ENCODE assay signal across 17 mouse cellular contexts in genomic region chr14:54232143-54232542, GRCm38 (mm10). TPM values are rescaled to one million over a fixed set of nuclear protein-coding genes. Genes with fewer than 3 reads are reported as not detected.
DNase-seq lines count a peak whose midpoint lies in the region; ATAC-seq and TF ChIP-seq lines count a peak whose summit lies in the region.
"Had no signal": no experiment of that assay in that cellular context is flagged by ENCODE, and none has a peak within 500 bp of the region (broad histone marks: within the 10 kb centered on the region; RNA-seq: fewer than 3 reads in every experiment).

No protein-coding gene starts in this region.

- no peak for DNase-seq in forebrain, embryonic 14.5 days (ENCODE audit: low spot score)
- no peak for DNase-seq in liver
- DNase-seq in CH12.LX (ENCODE audit: extremely low read depth), result peak; percentile 35
- DNase-seq in cerebellum, postnatal 36 days, result no peak
- DNase-seq in right cerebral cortex, postnatal 25 days, result no peak
- DNase-seq: adrenal gland, postnatal 36 days; cerebellum, adult 8-10 months; kidney, adult 11 months; right cerebral cortex, postnatal 4 days had no signal

- in situ Hi-C loops in CH12.LX (cut with MboI; ENCODE audit: low pct_ligation_motif_present, low pct_unique_long_range_greater_than_20kb, low sequenced_read_pairs), result loop anchor here (5.0 to 10.0 kb wide), 2 partner anchors 203 to 415 kb away; partner anchors contain the start of gene Mmp14

- no peaks in the 10 kb centered on the region for H3K9me3 ChIP-seq in forebrain, embryonic 12.5 days
- no peaks in the 10 kb centered on the region for H3K9me3 ChIP-seq in forebrain, embryonic 14.5 days (replicated peaks; ENCODE audit: control insufficient read depth, low read length)
- no peaks in the 10 kb centered on the region for H3K9me3 ChIP-seq in liver, embryonic 16.5 days (replicated peaks; ENCODE audit: control insufficient read depth, low read length)
- H3K9me3 ChIP-seq in CH12.LX (replicated peaks; ENCODE audit: low read length), result no peaks in the 10 kb centered on the region
- H3K9me3 ChIP-seq: embryonic facial prominence, embryonic 12.5 days had no signal

- 0 out of 2 replicates have a peak, but pooled peaks cover 3% of the 10 kb centered on the region for H3K27me3 ChIP-seq in forebrain, embryonic 12.5 days
- H3K27me3 ChIP-seq in forebrain, embryonic 14.5 days (replicated peaks; ENCODE audit: control insufficient read depth, insufficient read depth, low read length), result no peaks in the 10 kb centered on the region
- no peaks in the 10 kb centered on the region for H3K27me3 ChIP-seq in liver, embryonic 16.5 days (ENCODE audit: control insufficient read depth, insufficient read depth, low read depth, low read length)
- H3K27me3 ChIP-seq in CH12.LX (replicated peaks), result no peaks in the 10 kb centered on the region
- H3K27me3 ChIP-seq: embryonic facial prominence, embryonic 12.5 days had no signal

- peaks cover 29% of the 10 kb centered on the region for H3K4me1 ChIP-seq in forebrain, embryonic 12.5 days
- H3K4me1 ChIP-seq in forebrain, embryonic 14.5 days (ENCODE audit: control insufficient read depth, insufficient read depth, low read length), result peaks cover 14% of the 10 kb centered on the region
- H3K4me1 ChIP-seq in liver, embryonic 16.5 days (ENCODE audit: control insufficient read depth, low read depth, low read length), result peaks cover 29% of the 10 kb centered on the region
- H3K4me1 ChIP-seq in CH12.LX (ENCODE audit: control insufficient read depth in 1 of 2, insufficient read depth in 2 of 2), result peaks cover 22 to 68% of the 10 kb centered on the region in 2 experiments

- TF ChIP-seq RAD21 in CH12.LX (IDR thresholded peaks at IDR 0.05; ENCODE audit: low read depth, low read length), result no peak

- no peak for TF ChIP-seq POLR2A in CH12.LX (IDR thresholded peaks at IDR 0.05; ENCODE audit: low read depth, low read length)

- no peak overlapping the region for H3K9ac ChIP-seq in forebrain, embryonic 12.5 days
- no peak overlapping the region for H3K9ac ChIP-seq in forebrain, embryonic 14.5 days (ENCODE audit: low read length)
- no peak overlapping the region for H3K9ac ChIP-seq in liver, embryonic 16.5 days (ENCODE audit: low read depth, low read length)
- no peak overlapping the region for H3K9ac ChIP-seq in CH12.LX (ENCODE audit: insufficient read depth, low read depth)
- H3K9ac ChIP-seq: embryonic facial prominence, embryonic 12.5 days had no signal

- WGBS in forebrain, embryonic 12.5 days, result 68% methylated on average over 9 of the region's 9 CpGs
- 46% methylated on average over 9 of the region's 9 CpGs for WGBS in forebrain, embryonic 14.5 days
- WGBS in liver, embryonic 16.5 days (ENCODE audit: insufficient replicate concordance), result 30% methylated on average over 9 of the region's 9 CpGs

- dilution Hi-C loops in CH12.LX (cut with MboI; ENCODE audit: extremely low pct_ligation_motif_present, extremely low pct_unique_long_range_greater_than_20kb, low sequenced_read_pairs), result no loop called here

- H3K27ac ChIP-seq in forebrain, embryonic 12.5 days, result peak overlapping the region; percentile 46; the same call in 1 of the 2 replicates
- H3K27ac ChIP-seq in forebrain, embryonic 14.5 days (ENCODE audit: low read depth, low read length), result no peak overlapping the region
- H3K27ac ChIP-seq in liver, embryonic 16.5 days (ENCODE audit: low read length), result no peak overlapping the region
- H3K27ac ChIP-seq in CH12.LX (ENCODE audit: insufficient read depth, low read depth), result peak overlapping the region; percentile 60

- no peak for TF ChIP-seq CTCF in CH12.LX (conservative IDR thresholded peaks at IDR 0.05 in 1 of 2, IDR thresholded peaks at IDR 0.05 in 1 of 2; ENCODE audit: low read depth in 2 of 2, low read length in 2 of 2)

- ATAC-seq in forebrain, embryonic 12.5 days (ENCODE audit: low FRiP score), result no peak
- no peak for ATAC-seq in forebrain, embryonic 14.5 days
- peak; percentile 17; the same call in 1 of the 2 replicates for ATAC-seq in liver, embryonic 16.5 days (ENCODE audit: low read depth)
- ATAC-seq in megakaryocyte progenitor cell, adult 5-6 weeks (replicated peaks; ENCODE audit: poor library complexity), result peak; percentile 19
- ATAC-seq: forebrain, embryonic 16.5 days had no signal

- H3K4me2 ChIP-seq in forebrain, embryonic 12.5 days, result no peak overlapping the region
- no peak overlapping the region for H3K4me2 ChIP-seq in forebrain, embryonic 14.5 days (ENCODE audit: low read length)
- no peak overlapping the region for H3K4me2 ChIP-seq in liver, embryonic 16.5 days (ENCODE audit: low read depth, low read length)
- no peak overlapping the region for H3K4me2 ChIP-seq in CH12.LX (ENCODE audit: insufficient read depth, low read depth, poor library complexity, severe bottlenecking)
- H3K4me2 ChIP-seq: embryonic facial prominence, embryonic 12.5 days had no signal

- no peaks in the 10 kb centered on the region for H3K79me2 ChIP-seq in CH12.LX (replicated peaks; ENCODE audit: control insufficient read depth, extremely low read depth, insufficient read depth, poor library complexity, severe bottlenecking)

- no peak overlapping the region for H3K4me3 ChIP-seq in forebrain, embryonic 12.5 days (replicated peaks)
- no peak overlapping the region for H3K4me3 ChIP-seq in forebrain, embryonic 14.5 days (ENCODE audit: low read depth, low read length)
- H3K4me3 ChIP-seq in liver, embryonic 16.5 days (ENCODE audit: low read depth, low read length), result no peak overlapping the region
- peak overlapping the region in 1 of 3 experiments; percentile 9 for H3K4me3 ChIP-seq in CH12.LX (replicated peaks in 1 of 3; ENCODE audit: low read depth in 2 of 3, low read length in 2 of 3, poor library complexity in 1 of 3)
- H3K4me3 ChIP-seq: embryonic facial prominence, embryonic 12.5 days had no signal

- peaks cover 18% of the 10 kb centered on the region for H3K36me3 ChIP-seq in forebrain, embryonic 12.5 days (replicated peaks)
- peaks cover 19% of the 10 kb centered on the region; the same call in 1 of the 2 replicates for H3K36me3 ChIP-seq in forebrain, embryonic 14.5 days (ENCODE audit: control insufficient read depth, insufficient read depth, low read length)
- peaks cover 5% of the 10 kb centered on the region for H3K36me3 ChIP-seq in liver, embryonic 16.5 days (ENCODE audit: control insufficient read depth, insufficient read depth)
- peaks cover 15 to 29% of the 10 kb centered on the region in 2 experiments for H3K36me3 ChIP-seq in CH12.LX (replicated peaks in 1 of 2; ENCODE audit: control insufficient read depth in 1 of 2, insufficient read depth in 1 of 2, low read length in 1 of 2)

- TF ChIP-seq EP300 in CH12.LX (IDR thresholded peaks at IDR 0.05; ENCODE audit: low read length), result no peak

TF ChIP-seq in CH12.LX, 34 proteins besides CTCF, POLR2A, EP300 and RAD21:
- TF ChIP-seq BHLHE40 (IDR thresholded peaks at IDR 0.05; ENCODE audit: low read depth, low read length), result 0 out of 2 replicates have a peak, but pooled peaks have one; percentile 19
- no peak for TF ChIP-seq ELF1 (IDR thresholded peaks at IDR 0.05; ENCODE audit: low read depth, low read length)
- no peak for TF ChIP-seq NELFE (IDR thresholded peaks at IDR 0.05; ENCODE audit: low read depth, low read length)

RNA-seq across cellular contexts. Expression of gene Dad1, which starts 21.8 kb away (rescaled TPM):
- 234 and 241 TPM in 2 replicates for polyA plus RNA-seq in forebrain, embryonic 12.5 days (2016; fragmentation: Nextera tagmentation; extraction: Ambion mirVana)
- 310 and 372 TPM in 2 replicates for polyA plus RNA-seq in forebrain, embryonic 14.5 days (2014; fragmentation: Nextera tagmentation; extraction: Ambion mirVana)
- polyA plus RNA-seq in liver, embryonic 16.5 days (2015; fragmentation: Nextera tagmentation; extraction: Ambion mirVana), result 205 and 226 TPM in 2 replicates
- total RNA-seq in CH12.LX (2012; rRNA removed), result 161 and 196 TPM in 2 replicates
- total RNA-seq in CH12.LX (2014; rRNA removed), result 192 and 279 TPM in 2 replicates
- polyA plus RNA-seq in CH12.LX (2012; ENCODE audit: insufficient read length, low read depth), result 213 and 287 TPM in 2 replicates
- 228 and 315 TPM in 2 replicates for total RNA-seq in megakaryocyte progenitor cell, adult 5-6 weeks (2015)
- 125 and 135 TPM in 2 replicates for total RNA-seq in megakaryocyte progenitor cell, adult 5-6 weeks (2017)

RNA-seq across cellular contexts. Expression of gene Abhd4, which starts 21.8 kb away (rescaled TPM):
- polyA plus RNA-seq in forebrain, embryonic 12.5 days (2016; fragmentation: Nextera tagmentation; extraction: Ambion mirVana), result 46.3 and 48.5 TPM in 2 replicates
- 61.7 and 63.6 TPM in 2 replicates for polyA plus RNA-seq in forebrain, embryonic 14.5 days (2014; fragmentation: Nextera tagmentation; extraction: Ambion mirVana)
- 22.6 and 23.0 TPM in 2 replicates for polyA plus RNA-seq in liver, embryonic 16.5 days (2015; fragmentation: Nextera tagmentation; extraction: Ambion mirVana)
- total RNA-seq in CH12.LX (2012; rRNA removed), result 13.4 and 19.8 TPM in 2 replicates
- 13.4 and 15.9 TPM in 2 replicates for total RNA-seq in CH12.LX (2014; rRNA removed)
- polyA plus RNA-seq in CH12.LX (2012; ENCODE audit: insufficient read length, low read depth), result 22.0 and 23.0 TPM in 2 replicates
- total RNA-seq in megakaryocyte progenitor cell, adult 5-6 weeks (2015), result 34.6 and 44.2 TPM in 2 replicates
- total RNA-seq in megakaryocyte progenitor cell, adult 5-6 weeks (2017), result 20.4 and 33.1 TPM in 2 replicates

RNA-seq across cellular contexts. Expression of gene Olfr49, which starts 52.6 kb away (rescaled TPM):
- polyA plus RNA-seq in forebrain, embryonic 12.5 days (2016; fragmentation: Nextera tagmentation; extraction: Ambion mirVana), result not detected in 2 replicates
- polyA plus RNA-seq in forebrain, embryonic 14.5 days (2014; fragmentation: Nextera tagmentation; extraction: Ambion mirVana), result not detected in 2 replicates
- not detected in 2 replicates for polyA plus RNA-seq in liver, embryonic 16.5 days (2015; fragmentation: Nextera tagmentation; extraction: Ambion mirVana)
- total RNA-seq in CH12.LX (2012; rRNA removed) (not detected in 2 replicates), CH12.LX (2014; rRNA removed) (not detected in 2 replicates)
- 0.07 TPM in 2 replicates for polyA plus RNA-seq in CH12.LX (2012; ENCODE audit: insufficient read length, low read depth)
- not detected in 2 replicates for total RNA-seq in megakaryocyte progenitor cell, adult 5-6 weeks (2015)
- not detected in 2 replicates for total RNA-seq in megakaryocyte progenitor cell, adult 5-6 weeks (2017)
- total RNA-seq: adrenal gland, postnatal 36 days; granulocyte monocyte progenitor cell, adult 5-6 weeks; left cerebral cortex, adult 18-20 months; liver, adult 2 months had no signal
- polyA plus RNA-seq: embryonic facial prominence, embryonic 12.5 days; forebrain, embryonic 16.5 days; liver, adult 2 months had no signal

Comparison
In these comparisons a context has a peak if more than half of its experiments do, and no peak if none do; other contexts are left out.
1. H3K27ac ChIP-seq: peak in forebrain, embryonic 12.5 days (single experiment) and CH12.LX (single experiment); none in forebrain, embryonic 14.5 days (single experiment) and liver, embryonic 16.5 days (single experiment).
2. ATAC-seq: peak in liver, embryonic 16.5 days (single experiment) and megakaryocyte progenitor cell, adult 5-6 weeks (single experiment); none in forebrain, embryonic 12.5 days (single experiment) and forebrain, embryonic 14.5 days (single experiment).